Mouse (Mus musculus) stomach, postnatal 0 days (tissue): Measurements from ENCODE around the gene Ripor2.

ENCODE experiments used
- CTCF ChIP-seq: IDR thresholded peaks from 2 replicates; pipeline ENCODE4 v1.5.1; 2016; ENCODE audit warnings: antibody characterized with exemption, low read depth, mild to moderate bottlenecking, moderate library complexity
- EP300 ChIP-seq: optimal IDR thresholded peaks from 2 replicates; pipeline ENCODE3; 2016; ENCODE audit warnings: antibody characterized with exemption

DNA sequence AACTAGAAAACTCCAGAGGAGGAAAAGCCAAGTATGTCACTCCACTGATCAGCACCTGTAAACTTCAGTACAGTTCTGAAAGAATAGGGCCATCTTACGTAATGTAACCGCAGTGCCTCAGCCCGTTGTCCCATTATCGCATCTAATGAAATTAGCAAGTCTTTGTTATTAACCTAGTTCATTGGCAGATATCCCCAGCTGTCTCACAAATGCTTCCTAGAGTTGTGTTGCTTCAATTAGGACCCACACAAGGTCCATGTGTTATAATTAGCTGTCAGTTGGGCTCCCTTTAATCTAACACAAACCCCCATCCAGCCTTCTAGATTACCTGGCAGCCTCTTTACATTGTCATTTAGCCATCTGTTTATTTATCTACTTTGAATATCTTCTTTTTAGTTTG is 99.0 kb downstream of the Ripor2 start:
- TF ChIP-seq EP300 (no peak), CTCF (no peak)
